Mouse (Mus musculus): ENCODE results near the gene Trmt2a. TPM values are rescaled to one million over a fixed set of nuclear protein-coding genes. Genes with fewer than 3 reads are reported as not detected.

Trmt2a gene
- polyA plus RNA-seq (2017; shearing (Covaris generic)): 102 TPM

DNA sequence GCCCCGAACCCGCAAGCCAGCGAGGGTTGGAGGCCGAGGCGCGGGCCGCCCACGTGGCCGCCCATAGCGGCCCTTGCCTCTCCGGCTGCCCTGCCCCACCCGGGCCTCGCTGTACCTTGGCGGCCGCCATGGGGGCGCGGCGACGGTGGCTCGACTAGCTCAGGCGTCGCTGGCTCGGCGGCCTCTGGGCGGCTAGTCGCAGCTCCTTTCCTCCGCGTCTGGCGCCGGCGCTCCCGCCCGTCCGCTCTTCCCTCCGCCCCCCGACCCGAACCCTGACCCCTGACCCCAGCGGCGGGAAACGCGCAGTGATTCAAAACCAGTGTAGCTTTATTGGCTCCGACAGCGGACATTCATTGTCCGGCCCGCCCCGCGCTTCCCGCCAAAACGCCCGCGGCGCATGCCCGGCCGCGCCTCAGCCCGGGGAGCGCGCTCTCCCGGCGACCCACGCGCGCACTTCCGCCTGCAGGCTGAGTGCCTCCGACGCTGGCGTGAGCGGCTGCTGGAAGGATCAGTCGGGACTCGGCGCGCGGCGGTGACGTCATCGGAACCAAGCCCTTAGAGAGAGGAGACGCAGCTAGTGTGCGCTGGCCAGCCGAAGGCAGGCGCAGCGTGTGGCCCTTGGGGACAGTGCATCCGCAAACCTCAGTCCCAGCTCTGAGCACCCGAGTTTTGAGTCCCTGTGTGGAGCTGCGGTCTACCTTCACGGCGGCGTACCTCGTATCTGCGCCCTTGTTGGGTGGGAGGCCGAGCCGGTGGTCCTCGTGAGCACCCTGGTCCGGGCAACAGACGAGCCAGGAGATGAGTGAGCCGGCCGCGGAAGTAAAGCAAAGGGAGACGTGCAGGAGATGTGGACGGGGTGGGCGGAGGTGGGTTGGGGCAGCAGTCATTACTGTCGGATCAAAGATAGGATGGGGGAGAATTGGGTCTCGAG lies at the start of gene Trmt2a, which contains the start of gene Ranbp1:
Trmt2a (plus strand) TSS at position 247 of the 931 bp plus-strand sequence.
Ranbp1 (minus strand) TSS at position 300 of the 931 bp plus-strand sequence.

DNA sequence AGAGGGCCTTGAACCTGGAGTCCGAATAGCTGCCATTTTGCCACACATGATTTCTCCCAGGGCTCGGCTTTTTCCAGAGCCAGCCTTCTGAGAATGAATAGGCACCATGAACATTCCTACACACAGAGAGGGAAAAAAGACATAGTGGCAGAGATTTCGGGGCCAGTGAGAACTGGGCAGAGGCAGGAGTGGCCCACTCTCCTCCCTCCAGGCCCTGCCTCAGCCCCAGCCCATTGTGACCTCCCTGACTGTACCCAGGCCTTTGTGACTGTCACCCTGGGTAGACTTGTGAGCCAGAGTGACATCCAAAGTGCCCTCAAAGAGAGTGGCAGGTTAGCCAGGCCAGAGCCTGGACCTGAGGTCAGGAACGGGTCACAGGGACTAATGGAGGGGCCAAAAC lies 30.9 kb upstream of the Trmt2a start, which contains the start of gene Ccdc188:
Ccdc188 (plus strand) TSS at position 301 of the 400 bp plus-strand sequence.

DNA sequence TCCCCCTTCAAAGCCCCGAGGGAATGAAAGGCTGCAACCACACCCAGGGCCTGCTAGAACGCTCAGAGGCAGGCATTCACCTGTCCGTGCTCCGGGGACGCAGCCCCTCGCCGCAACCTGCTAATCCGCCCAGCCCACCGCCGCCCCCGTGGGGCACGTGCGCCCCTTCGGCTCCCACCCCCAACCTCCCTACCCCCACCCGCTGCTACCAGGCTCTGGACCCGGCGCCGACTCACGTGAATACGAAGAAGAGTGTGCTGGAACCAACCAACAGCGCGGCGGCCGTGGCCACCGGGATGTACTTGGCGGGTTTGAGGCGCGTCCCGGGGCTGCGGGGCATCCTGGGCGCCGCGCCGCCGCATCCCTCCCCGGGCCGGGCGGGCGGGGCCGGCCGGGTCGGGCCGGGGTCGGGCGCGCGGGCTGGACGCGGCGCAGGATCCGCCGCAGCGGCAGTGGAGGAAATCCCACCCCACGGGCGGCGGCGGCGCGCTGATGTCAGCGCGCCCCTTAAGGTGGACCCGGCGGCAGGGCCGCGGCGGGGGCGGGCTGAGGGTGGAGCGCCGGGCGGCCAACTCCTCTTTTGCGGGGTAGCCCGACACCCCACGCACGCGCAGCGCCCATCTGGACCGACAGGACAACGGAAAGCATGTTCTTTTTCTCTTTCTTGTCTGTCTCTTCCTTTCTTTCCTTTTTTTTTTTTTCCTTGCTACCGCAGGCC lies 13.6 kb upstream of the Trmt2a start, which contains the start of gene Zdhhc8:
Zdhhc8 (minus strand) TSS at position 466 of the 718 bp plus-strand sequence.

DNA sequence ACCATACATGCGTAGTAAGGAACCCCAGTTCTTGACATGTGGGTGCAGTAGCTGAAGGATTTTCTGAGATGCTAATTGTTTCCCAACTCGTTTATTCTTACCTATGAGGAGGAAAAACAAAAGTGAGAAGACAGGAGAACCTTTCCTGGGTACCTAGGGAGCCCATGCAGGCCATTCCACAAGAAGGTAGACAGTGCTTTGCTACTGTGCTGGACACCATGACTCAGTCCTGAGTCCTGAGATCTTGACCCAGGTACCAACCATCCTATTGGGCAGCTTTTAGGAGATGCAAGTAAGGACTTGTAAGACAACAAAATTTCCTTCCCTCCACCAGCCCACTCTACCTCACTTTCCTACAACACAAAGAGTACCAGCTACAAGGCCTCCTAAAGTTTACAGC lies 9.7 kb downstream of the Trmt2a start, which contains the start of gene Gm49776:
Gm49776 (minus strand) TSS at position 101 of the 400 bp plus-strand sequence.

DNA sequence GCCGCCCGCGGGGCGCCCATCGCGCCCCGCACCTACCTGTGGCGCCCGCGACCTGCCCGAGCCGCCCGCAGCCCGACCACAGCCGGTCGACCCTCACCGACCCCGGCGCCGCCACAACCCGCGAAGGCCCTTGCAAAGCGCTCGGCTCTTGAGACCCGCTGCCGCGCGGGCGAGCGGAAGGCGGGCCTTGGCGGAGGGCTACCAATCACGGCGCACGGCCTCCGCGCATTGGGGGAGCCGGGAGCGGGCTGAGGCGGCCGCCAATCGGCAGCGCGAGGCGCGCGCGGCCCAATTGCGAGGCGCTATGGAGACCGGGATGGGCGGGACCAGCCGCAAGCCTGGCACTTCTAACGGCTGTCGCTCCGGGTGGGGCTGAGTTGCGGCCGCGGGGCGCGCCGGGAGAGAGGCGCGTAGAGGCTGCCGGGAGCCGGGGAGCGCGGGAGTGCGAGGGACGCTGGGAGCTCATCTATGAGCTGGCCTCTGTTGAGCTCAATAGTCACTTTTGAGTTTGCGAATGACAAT lies 40.6 kb downstream of the Trmt2a start, which contains the start of gene Dgcr8:
Dgcr8 (minus strand) TSS at position 180 of the 522 bp plus-strand sequence.

Other genes with a start within 250 kb of the Trmt2a start
- 31.6 TPM for gene Dgcr6, start 195.8 kb upstream of the Trmt2a start, polyA plus RNA-seq (2017; shearing (Covaris generic))
- gene Prodh, start 158.5 kb upstream of the Trmt2a start, polyA plus RNA-seq (2017; shearing (Covaris generic)): 7.1 TPM
- gene Rtn4r, start 121.0 kb upstream of the Trmt2a start, polyA plus RNA-seq (2017; shearing (Covaris generic)): not detected
- not detected for gene Ccdc188, start 30.8 kb upstream of the Trmt2a start, polyA plus RNA-seq (2017; shearing (Covaris generic))
- 2.7 TPM for gene Zdhhc8, start 13.5 kb upstream of the Trmt2a start, polyA plus RNA-seq (2017; shearing (Covaris generic))
- gene Ranbp1, start 53 bp downstream of the Trmt2a start, polyA plus RNA-seq (2017; shearing (Covaris generic)): 190 TPM
- gene Gm49776, start 9.6 kb downstream of the Trmt2a start, polyA plus RNA-seq (2017; shearing (Covaris generic)): not detected
- 26.6 TPM for gene Dgcr8, start 40.6 kb downstream of the Trmt2a start, polyA plus RNA-seq (2017; shearing (Covaris generic))
- gene Tango2, start 99.4 kb downstream of the Trmt2a start, polyA plus RNA-seq (2017; shearing (Covaris generic)): 58.5 TPM
- gene Arvcf, start 99.5 kb downstream of the Trmt2a start, polyA plus RNA-seq (2017; shearing (Covaris generic)): 1.3 TPM
- gene Txnrd2, start 177.7 kb downstream of the Trmt2a start, polyA plus RNA-seq (2017; shearing (Covaris generic)): 31.0 TPM
- 78.3 TPM for gene Comt, start 178.2 kb downstream of the Trmt2a start, polyA plus RNA-seq (2017; shearing (Covaris generic))